Mouse (Mus musculus) midbrain, postnatal 0 days (tissue): ENCODE measurements at regions not wholly inside any gene's neighbourhood (a gene's known extent, or its start where the extent isn't known, plus 50 kb on each side); places are given as distances from the start of the nearest gene placed in this dataset.

Experiments used
- ATAC-seq: fragments of 200-750 bp; cut with Nextera tagmentation; 2 replicates; pipeline ENCODE4 v1.8.0; 2017; ENCODE audit warnings: moderate number of reproducible peaks, mild to moderate bottlenecking, moderate TSS enrichment, moderate library complexity; ENCODE audit not compliant: low FRiP score
- DNase-seq: peaks from one replicate; pipeline ENCODE4 v3.0.0-alpha.2; 2015; ENCODE audit warnings: low spot score
- H3K27ac ChIP-seq: fragments of 300-500 bp; sonication (generic); 2 replicates; pipeline ENCODE4 v1.5.1; 2014; ENCODE audit warnings: low read depth, mild to moderate bottlenecking, low read length, mixed read lengths
- H3K27me3 ChIP-seq: fragments of 300-500 bp; sonication (generic); 2 replicates; pipeline ENCODE4 v1.6.1; 2014; ENCODE audit warnings: low read length, control low read depth, mixed read lengths; ENCODE audit not compliant: insufficient read depth
- H3K36me3 ChIP-seq: fragments of 300-500 bp; sonication (generic); 2 replicates; pipeline ENCODE4 v1.6.1; 2014; ENCODE audit warnings: low read length, control low read depth, mixed read lengths; ENCODE audit not compliant: insufficient read depth
- H3K4me1 ChIP-seq: fragments of 300-500 bp; sonication (generic); 2 replicates; pipeline ENCODE4 v1.6.1; 2014; ENCODE audit warnings: mild to moderate bottlenecking, control low read depth, antibody characterized with exemption, low read length, mixed read lengths; ENCODE audit not compliant: insufficient read depth
- H3K4me2 ChIP-seq: fragments of 300-500 bp; sonication (generic); 2 replicates; pipeline ENCODE4 v1.6.1; 2014; ENCODE audit warnings: low read depth, mild to moderate bottlenecking, low read length, mixed read lengths; ENCODE audit not compliant: poor library complexity, severe bottlenecking
- H3K4me3 ChIP-seq: fragments of 300-500 bp; sonication (generic); 2 replicates; pipeline ENCODE4 v1.5.1; 2014; ENCODE audit warnings: low read depth, mild to moderate bottlenecking, low read length, moderate library complexity
- H3K9ac ChIP-seq: fragments of 300-500 bp; sonication (generic); replicated peaks from 2 replicates; pipeline ENCODE4 v1.6.1; 2014; ENCODE audit warnings: mild to moderate bottlenecking, low read length, moderate library complexity, mixed read lengths; ENCODE audit not compliant: poor library complexity, severe bottlenecking
- H3K9me3 ChIP-seq: fragments of 300-500 bp; sonication (generic); 2 replicates; pipeline ENCODE4 v1.6.1; 2016; ENCODE audit warnings: low read length, control low read depth
- CTCF ChIP-seq: IDR thresholded peaks from 2 replicates; pipeline ENCODE4 v1.5.1; 2016; ENCODE audit warnings: antibody characterized with exemption, mild to moderate bottlenecking
- WGBS: fragments of 180-500 bp; shearing (Covaris S2); extraction: QIAGEN DNeasy Blood & Tissue Kit; methylation state at CpG from one replicate; pipeline ENCODE4 v1.1.7; 2014; 5-methylcytosine and 5-hydroxymethylcytosine counted together

GRCm38 (mm10) chr12:91995545-91995944, 146.6 kb upstream of the Sel1l start:
- DNase-seq (no peak), ATAC-seq (no peak)
- Histone ChIP-seq H3K27me3 (no peaks in the 10 kb centered on the region), H3K36me3 (no peaks in the 10 kb centered on the region), H3K9ac (no peak overlapping the region), H3K9me3 (no peaks in the 10 kb centered on the region), H3K4me2 (no peak overlapping the region), H3K4me3 (no peak overlapping the region), H3K4me1 (no peaks in the 10 kb centered on the region), H3K27ac (no peak overlapping the region)
- TF ChIP-seq CTCF: no peak
- 73% methylated on average over 2 of the region's 2 CpGs for WGBS

- Histone ChIP-seq H3K27ac (no peak overlapping the region), H3K9ac (no peak overlapping the region), H3K27me3 (no peaks in the 10 kb centered on the region), H3K36me3 (no peaks in the 10 kb centered on the region), H3K4me1 (no peaks in the 10 kb centered on the region), H3K9me3 (no peaks in the 10 kb centered on the region), H3K4me3 (no peak overlapping the region), H3K4me2 (no peak overlapping the region)
- DNase-seq (no peak), ATAC-seq (no peak)
- no peak for TF ChIP-seq CTCF
- 89% methylated on average over 4 of the region's 4 CpGs for WGBS
These were observed 137.5 kb upstream of the Sel1l start for GRCm38 (mm10) chr12:91986448-91986847.

GRCm38 (mm10) chr12:91980321-91980720, 131.4 kb upstream of the Sel1l start:
- Histone ChIP-seq H3K4me3 (no peak overlapping the region), H3K27me3 (no peaks in the 10 kb centered on the region), H3K4me1 (no peaks in the 10 kb centered on the region), H3K9me3 (no peaks in the 10 kb centered on the region), H3K27ac (no peak overlapping the region), H3K36me3 (no peaks in the 10 kb centered on the region), H3K4me2 (no peak overlapping the region), H3K9ac (no peak overlapping the region)
- 79% methylated on average over 7 of the region's 7 CpGs for WGBS
- ATAC-seq: no peak
- TF ChIP-seq CTCF: no peak
- no peak for DNase-seq

GRCm38 (mm10) chr12:91971045-91971444, 122.1 kb upstream of the Sel1l start:
- no peak for DNase-seq
- 42% methylated on average over 1 of the region's 1 CpGs for WGBS
- H3K4me1 ChIP-seq: no peaks in the 10 kb centered on the region
- no peak overlapping the region for H3K4me3 ChIP-seq
- no peak overlapping the region for H3K27ac ChIP-seq
- TF ChIP-seq CTCF: no peak
- no peak overlapping the region for H3K9ac ChIP-seq
- no peak overlapping the region for H3K4me2 ChIP-seq
- no peaks in the 10 kb centered on the region for H3K36me3 ChIP-seq
- ATAC-seq: no peak
- no peaks in the 10 kb centered on the region for H3K9me3 ChIP-seq
- no peaks in the 10 kb centered on the region for H3K27me3 ChIP-seq

- H3K27me3 ChIP-seq: no peaks in the 10 kb centered on the region
- no peak for TF ChIP-seq CTCF
- 85% methylated on average over 1 of the region's 1 CpGs for WGBS
- H3K4me1 ChIP-seq: no peaks in the 10 kb centered on the region
- H3K9me3 ChIP-seq: no peaks in the 10 kb centered on the region
- no peak overlapping the region for H3K9ac ChIP-seq
- ATAC-seq (no peak), DNase-seq (no peak)
- no peak overlapping the region for H3K4me2 ChIP-seq
- H3K27ac ChIP-seq: no peak overlapping the region
- no peaks in the 10 kb centered on the region for H3K36me3 ChIP-seq
- no peak overlapping the region for H3K4me3 ChIP-seq
These were observed 117.0 kb upstream of the Sel1l start for GRCm38 (mm10) chr12:91965937-91966336.

GRCm38 (mm10) chr12:91963239-91963638, 114.3 kb upstream of the Sel1l start:
- Histone ChIP-seq H3K27ac (no peak overlapping the region), H3K27me3 (no peaks in the 10 kb centered on the region), H3K9me3 (no peaks in the 10 kb centered on the region), H3K4me3 (no peak overlapping the region), H3K4me1 (no peaks in the 10 kb centered on the region), H3K36me3 (no peaks in the 10 kb centered on the region), H3K4me2 (no peak overlapping the region), H3K9ac (no peak overlapping the region)
- TF ChIP-seq CTCF: no peak
- no peak for ATAC-seq
- WGBS: 85% methylated on average over 5 of the region's 5 CpGs
- DNase-seq: no peak

GRCm38 (mm10) chr12:91958086-91958485, 109.1 kb upstream of the Sel1l start:
- Histone ChIP-seq H3K4me3 (no peak overlapping the region), H3K36me3 (no peaks in the 10 kb centered on the region), H3K4me1 (no peaks in the 10 kb centered on the region), H3K9ac (no peak overlapping the region), H3K4me2 (no peak overlapping the region), H3K9me3 (no peaks in the 10 kb centered on the region), H3K27me3 (no peaks in the 10 kb centered on the region), H3K27ac (no peak overlapping the region)
- ATAC-seq: no peak
- 60% methylated on average over 4 of the region's 4 CpGs for WGBS
- no peak for DNase-seq
- TF ChIP-seq CTCF: no peak
